Mouse (Mus musculus): ENCODE results near the gene Hdac9. TPM values are rescaled to one million over a fixed set of nuclear protein-coding genes. Genes with fewer than 3 reads are reported as not detected.

Hdac9 gene
- polyA plus RNA-seq, 1 experiment from 2014 or later: 9.6 TPM

DNA sequence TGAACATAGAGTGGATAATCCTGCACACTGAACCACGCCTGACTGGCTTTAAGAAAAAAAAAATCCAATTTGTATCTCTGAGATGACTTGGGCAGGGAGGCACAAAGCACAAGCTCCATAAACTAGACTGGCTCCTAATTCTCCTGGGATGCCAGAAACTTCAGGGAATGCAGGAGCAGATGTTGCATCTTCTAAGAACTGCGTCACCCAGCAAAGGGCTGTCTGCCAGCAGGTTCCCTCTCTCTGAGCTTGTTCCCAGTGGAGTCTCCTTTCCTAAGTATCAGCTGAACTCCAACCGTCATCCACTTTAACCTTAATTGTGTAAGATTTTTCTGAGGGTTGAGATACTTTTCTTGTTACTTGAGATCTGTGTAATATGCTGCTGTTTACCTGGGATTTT, 140.7 kb downstream of the Hdac9 start:
- H3K4me2 ChIP-seq (ENCODE audit: low read length): no peak overlapping the region
- no peaks in the 10 kb centered on the region for H3K9me3 ChIP-seq (replicated peaks; ENCODE audit: control insufficient read depth, low read length)
- H3K36me3 ChIP-seq (ENCODE audit: control insufficient read depth, insufficient read depth, low read length): no peaks in the 10 kb centered on the region
- H3K9ac ChIP-seq (ENCODE audit: low read length): no peak overlapping the region
- ATAC-seq: no peak
- no peaks in the 10 kb centered on the region for H3K27me3 ChIP-seq (replicated peaks; ENCODE audit: control insufficient read depth, insufficient read depth, low read length)
- H3K27ac ChIP-seq (ENCODE audit: low read depth, low read length): no peak overlapping the region
- peak; percentile 33 for DNase-seq (ENCODE audit: low spot score)
- H3K4me1 ChIP-seq (ENCODE audit: control insufficient read depth, insufficient read depth, low read length): no peaks in the 10 kb centered on the region
- H3K4me3 ChIP-seq (ENCODE audit: low read depth, low read length): no peak overlapping the region
- WGBS: 43% methylated on average over 3 of the region's 3 CpGs

GRCm38 (mm10) chr12:34774071-34774470, 142.8 kb downstream of the Hdac9 start:
- no peak overlapping the region for H3K27ac ChIP-seq (ENCODE audit: low read depth, low read length)
- no peak overlapping the region for H3K4me2 ChIP-seq (ENCODE audit: low read length)
- no peak for DNase-seq (ENCODE audit: low spot score)
- H3K36me3 ChIP-seq (ENCODE audit: control insufficient read depth, insufficient read depth, low read length): no peaks in the 10 kb centered on the region
- no peak for ATAC-seq
- H3K9ac ChIP-seq (ENCODE audit: low read length): no peak overlapping the region
- H3K4me1 ChIP-seq (ENCODE audit: control insufficient read depth, insufficient read depth, low read length): no peaks in the 10 kb centered on the region
- no peaks in the 10 kb centered on the region for H3K27me3 ChIP-seq (replicated peaks; ENCODE audit: control insufficient read depth, insufficient read depth, low read length)
- 25% methylated on average over 5 of the region's 5 CpGs for WGBS
- no peaks in the 10 kb centered on the region for H3K9me3 ChIP-seq (replicated peaks; ENCODE audit: control insufficient read depth, low read length)
- H3K4me3 ChIP-seq (ENCODE audit: low read depth, low read length): no peak overlapping the region

DNA sequence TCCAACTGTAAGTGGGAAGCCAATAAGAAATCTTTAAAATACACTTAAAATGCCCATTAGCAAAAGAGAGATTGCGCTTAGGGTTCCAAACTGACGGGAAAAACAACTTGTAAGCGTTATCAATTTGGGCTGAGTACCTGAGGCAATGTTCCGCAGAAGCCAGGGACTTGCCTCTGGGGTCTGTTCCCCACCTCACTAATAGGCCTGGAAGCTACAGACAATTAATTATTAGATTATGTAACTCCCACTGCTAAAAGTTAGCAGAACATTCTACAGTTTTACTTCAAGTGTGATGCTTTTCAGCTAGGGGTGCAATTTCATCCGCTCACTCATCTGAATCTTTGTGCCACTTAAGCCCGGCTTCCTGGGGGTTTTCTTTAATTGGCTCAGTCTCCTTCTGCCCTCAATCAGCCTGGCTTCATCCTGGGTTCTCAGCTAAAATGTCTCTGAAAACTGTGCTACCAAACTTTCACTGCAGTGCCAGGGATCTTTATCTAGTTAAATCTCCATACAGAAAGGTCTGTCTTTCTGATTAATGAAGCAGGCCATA, 149.6 kb downstream of the Hdac9 start:
- WGBS: 53% methylated on average over 6 of the region's 6 CpGs
- H3K27ac ChIP-seq (ENCODE audit: low read depth, low read length): no peak overlapping the region
- H3K27me3 ChIP-seq (replicated peaks; ENCODE audit: control insufficient read depth, insufficient read depth, low read length): no peaks in the 10 kb centered on the region
- no peak overlapping the region for H3K4me3 ChIP-seq (ENCODE audit: low read depth, low read length)
- H3K36me3 ChIP-seq (ENCODE audit: control insufficient read depth, insufficient read depth, low read length): no peaks in the 10 kb centered on the region
- no peaks in the 10 kb centered on the region for H3K9me3 ChIP-seq (replicated peaks; ENCODE audit: control insufficient read depth, low read length)
- DNase-seq (ENCODE audit: low spot score) (no peak), ATAC-seq (no peak)
- H3K9ac ChIP-seq (ENCODE audit: low read length): no peak overlapping the region
- no peak overlapping the region for H3K4me2 ChIP-seq (ENCODE audit: low read length)
- H3K4me1 ChIP-seq (ENCODE audit: control insufficient read depth, insufficient read depth, low read length): no peaks in the 10 kb centered on the region

GRCm38 (mm10) chr12:34747266-34747665, 169.6 kb downstream of the Hdac9 start:
- ATAC-seq: no peak
- H3K4me1 ChIP-seq (ENCODE audit: control insufficient read depth, insufficient read depth, low read length): no peaks in the 10 kb centered on the region

GRCm38 (mm10) chr12:34725204-34725603, 191.7 kb downstream of the Hdac9 start:
- DNase-seq (ENCODE audit: low spot score) (no peak), ATAC-seq (no peak)
- H3K4me3 ChIP-seq (ENCODE audit: low read depth, low read length): no peak overlapping the region
- no peaks in the 10 kb centered on the region for H3K36me3 ChIP-seq (ENCODE audit: control insufficient read depth, insufficient read depth, low read length)
- H3K9ac ChIP-seq (ENCODE audit: low read length): no peak overlapping the region
- H3K4me1 ChIP-seq (ENCODE audit: control insufficient read depth, insufficient read depth, low read length): no peaks in the 10 kb centered on the region
- no peak overlapping the region for H3K4me2 ChIP-seq (ENCODE audit: low read length)
- H3K27me3 ChIP-seq (replicated peaks; ENCODE audit: control insufficient read depth, insufficient read depth, low read length): no peaks in the 10 kb centered on the region
- H3K9me3 ChIP-seq (replicated peaks; ENCODE audit: control insufficient read depth, low read length): no peaks in the 10 kb centered on the region
- WGBS: 60% methylated on average over 5 of the region's 5 CpGs
- H3K27ac ChIP-seq (ENCODE audit: low read depth, low read length): no peak overlapping the region

More at GRCm38 (mm10) chr12:34747266-34747665, 169.6 kb downstream of the Hdac9 start:
- DNase-seq (ENCODE audit: low spot score): no peak
- Histone ChIP-seq H3K4me3 (ENCODE audit: low read depth, low read length) (no peak overlapping the region), H3K27me3 (replicated peaks; ENCODE audit: control insufficient read depth, insufficient read depth, low read length) (no peaks in the 10 kb centered on the region), H3K9me3 (replicated peaks; ENCODE audit: control insufficient read depth, low read length) (no peaks in the 10 kb centered on the region), H3K36me3 (ENCODE audit: control insufficient read depth, insufficient read depth, low read length) (no peaks in the 10 kb centered on the region), H3K4me2 (ENCODE audit: low read length) (no peak overlapping the region), H3K27ac (ENCODE audit: low read depth, low read length) (no peak overlapping the region), H3K9ac (ENCODE audit: low read length) (no peak overlapping the region)
- WGBS: 84% methylated on average over 2 of the region's 2 CpGs

GRCm38 (mm10) chr12:34724274-34724673, 192.6 kb downstream of the Hdac9 start:
- Histone ChIP-seq H3K4me1 (ENCODE audit: control insufficient read depth, insufficient read depth, low read length) (no peaks in the 10 kb centered on the region), H3K9ac (ENCODE audit: low read length) (no peak overlapping the region), H3K27me3 (replicated peaks; ENCODE audit: control insufficient read depth, insufficient read depth, low read length) (no peaks in the 10 kb centered on the region), H3K27ac (ENCODE audit: low read depth, low read length) (no peak overlapping the region), H3K9me3 (replicated peaks; ENCODE audit: control insufficient read depth, low read length) (no peaks in the 10 kb centered on the region), H3K4me2 (ENCODE audit: low read length) (no peak overlapping the region), H3K4me3 (ENCODE audit: low read depth, low read length) (no peak overlapping the region), H3K36me3 (ENCODE audit: control insufficient read depth, insufficient read depth, low read length) (no peaks in the 10 kb centered on the region)
- ATAC-seq (no peak), DNase-seq (ENCODE audit: low spot score) (no peak)
- WGBS: 93% methylated on average over 2 of the region's 2 CpGs

- Histone ChIP-seq H3K27ac (ENCODE audit: low read depth, low read length) (no peak overlapping the region), H3K36me3 (ENCODE audit: control insufficient read depth, insufficient read depth, low read length) (no peaks in the 10 kb centered on the region), H3K4me1 (ENCODE audit: control insufficient read depth, insufficient read depth, low read length) (no peaks in the 10 kb centered on the region), H3K9me3 (replicated peaks; ENCODE audit: control insufficient read depth, low read length) (no peaks in the 10 kb centered on the region), H3K9ac (ENCODE audit: low read length) (no peak overlapping the region), H3K4me2 (ENCODE audit: low read length) (no peak overlapping the region), H3K4me3 (ENCODE audit: low read depth, low read length) (no peak overlapping the region), H3K27me3 (replicated peaks; ENCODE audit: control insufficient read depth, insufficient read depth, low read length) (no peaks in the 10 kb centered on the region)
- ATAC-seq (no peak), DNase-seq (ENCODE audit: low spot score) (no peak)
- 93% methylated on average over 7 of the region's 7 CpGs for WGBS
These were observed 193.9 kb downstream of the Hdac9 start for GRCm38 (mm10) chr12:34722831-34723490.

GRCm38 (mm10) chr12:34720906-34721305, 196.0 kb downstream of the Hdac9 start:
- 84% methylated on average over 2 of the region's 2 CpGs for WGBS
- Histone ChIP-seq H3K27ac (ENCODE audit: low read depth, low read length) (no peak overlapping the region), H3K4me1 (ENCODE audit: control insufficient read depth, insufficient read depth, low read length) (no peaks in the 10 kb centered on the region), H3K4me2 (ENCODE audit: low read length) (no peak overlapping the region), H3K9ac (ENCODE audit: low read length) (no peak overlapping the region), H3K36me3 (ENCODE audit: control insufficient read depth, insufficient read depth, low read length) (no peaks in the 10 kb centered on the region), H3K4me3 (ENCODE audit: low read depth, low read length) (no peak overlapping the region), H3K27me3 (replicated peaks; ENCODE audit: control insufficient read depth, insufficient read depth, low read length) (no peaks in the 10 kb centered on the region), H3K9me3 (replicated peaks; ENCODE audit: control insufficient read depth, low read length) (no peaks in the 10 kb centered on the region)
- ATAC-seq (no peak), DNase-seq (ENCODE audit: low spot score) (no peak)

DNA sequence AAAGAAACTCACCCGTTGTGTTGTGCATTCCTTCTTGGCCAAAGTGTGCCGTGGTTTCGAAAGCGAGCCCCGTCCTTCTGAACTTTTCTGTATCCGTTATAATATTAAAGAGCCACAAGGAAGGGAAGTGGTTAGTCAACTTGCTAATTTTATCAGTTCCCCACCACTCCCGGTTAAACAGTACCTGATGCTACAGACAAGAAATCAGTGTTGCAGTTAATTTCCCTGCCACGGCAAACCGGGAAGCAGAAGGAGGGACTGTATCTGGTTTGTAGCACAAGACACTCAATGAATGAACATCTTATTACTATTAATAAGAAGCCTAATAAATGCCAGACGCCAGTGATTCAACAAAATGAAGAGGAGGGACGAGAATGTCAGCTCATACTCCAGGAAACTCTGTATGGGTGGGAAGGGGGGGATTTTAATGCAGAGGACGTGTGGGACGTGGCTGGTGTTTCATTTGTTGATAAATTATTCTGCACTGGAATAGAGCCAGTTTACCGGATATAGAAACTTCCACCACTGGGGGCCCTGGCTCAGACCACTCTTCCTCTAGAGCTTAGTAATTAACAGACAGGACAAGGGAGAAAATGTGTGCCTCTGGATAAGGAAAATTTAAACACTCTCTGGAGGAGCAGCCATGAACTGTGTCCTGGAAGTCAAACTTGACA, 202.5 kb downstream of the Hdac9 start:
- Histone ChIP-seq H3K9me3 (replicated peaks; ENCODE audit: control insufficient read depth, low read length) (no peaks in the 10 kb centered on the region), H3K27me3 (replicated peaks; ENCODE audit: control insufficient read depth, insufficient read depth, low read length) (no peaks in the 10 kb centered on the region), H3K4me2 (ENCODE audit: low read length) (peak overlapping the region; percentile 18; the same call in 1 of the 2 replicates), H3K4me1 (ENCODE audit: control insufficient read depth, insufficient read depth, low read length) (no peaks in the 10 kb centered on the region), H3K27ac (ENCODE audit: low read depth, low read length) (no peak overlapping the region), H3K9ac (ENCODE audit: low read length) (no peak overlapping the region), H3K36me3 (ENCODE audit: control insufficient read depth, insufficient read depth, low read length) (no peaks in the 10 kb centered on the region), H3K4me3 (ENCODE audit: low read depth, low read length) (no peak overlapping the region)
- DNase-seq (ENCODE audit: low spot score): peak; percentile 54
- ATAC-seq: peak; percentile 69; the same call in 1 of the 2 replicates
- 39% methylated on average over 14 of the region's 14 CpGs for WGBS

Data from forebrain, embryonic 14.5 days (tissue).